Mouse (Mus musculus) thymus, adult 2 months (tissue): ENCODE data around the gene Sgcd.

Experiments used
- CTCF ChIP-seq: fragments of 200-500 bp; IDR thresholded peaks from 2 replicates; pipeline ENCODE4 v1.5.1; 2012; ENCODE audit warnings: mild to moderate bottlenecking, control low read depth, low read length, moderate library complexity, borderline replicate concordance; ENCODE audit not compliant: control insufficient read depth, poor library complexity, insufficient read depth; ENCODE audit errors: extremely low read depth
- POLR2A ChIP-seq: fragments of 200-500 bp; IDR thresholded peaks from 2 replicates; pipeline ENCODE4 v1.6.1; 2012; ENCODE audit warnings: mild to moderate bottlenecking, low read length, control low read depth, moderate library complexity; ENCODE audit not compliant: control insufficient read depth, poor library complexity, insufficient read depth; ENCODE audit errors: extremely low read depth

GRCm38 (mm10) chr11:47128331-47128730 is 860.4 kb downstream of the Sgcd start:
- TF ChIP-seq POLR2A (no peak), CTCF (no peak)
